Mouse (Mus musculus) spleen, postnatal 14 days (tissue): ENCODE results near the gene Gm20458.

ENCODE experiments used
- DNase-seq, 2 experiments: peaks; one replicate each; pipeline ENCODE4 v3.0.0; 2021 to 2022; ENCODE audit warnings: low spot score in 2 of 2

The Gm20458 gene

DNA sequence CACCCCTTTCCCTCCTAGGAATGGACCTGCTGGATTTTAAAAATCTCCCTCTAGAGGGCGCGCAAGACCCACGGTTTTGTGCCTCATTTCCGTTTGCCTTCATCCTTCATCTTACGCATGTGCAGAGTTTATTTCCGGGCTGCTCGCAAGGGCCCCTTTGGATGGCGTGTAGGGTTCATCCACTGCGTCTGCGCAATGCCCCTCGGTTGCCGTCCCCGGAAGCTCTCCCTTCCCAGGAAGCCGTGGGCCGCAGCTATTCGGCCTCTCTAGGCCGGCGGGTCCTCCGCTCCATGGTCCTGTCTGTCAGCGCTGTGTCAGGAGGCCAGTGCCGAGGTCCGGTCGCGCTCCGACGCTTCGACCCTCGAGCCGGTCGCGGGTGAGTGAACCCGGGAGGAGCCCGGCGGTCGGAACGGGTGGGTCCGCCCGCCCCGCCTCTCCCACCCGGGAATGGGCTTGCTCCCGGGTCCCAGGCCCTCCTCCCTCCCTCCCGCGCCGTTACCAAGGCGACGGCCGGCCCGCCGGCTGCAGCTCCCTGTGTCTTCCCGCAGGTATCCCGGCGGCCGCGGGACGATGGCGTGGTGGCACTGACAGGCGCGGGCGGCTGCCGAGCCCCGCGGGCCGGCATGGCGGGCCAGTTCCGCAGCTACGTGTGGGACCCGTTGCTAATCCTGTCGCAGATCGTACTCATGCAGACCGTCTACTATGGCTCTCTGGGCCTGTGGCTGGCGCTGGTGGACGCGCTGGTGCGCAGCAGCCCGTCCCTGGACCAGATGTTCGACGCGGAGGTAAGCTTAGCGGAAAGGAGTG, at the start of gene Gm20458:
Gene Gm20458 (plus strand): TSS at position 223 of the 807 bp plus-strand sequence.
- peak; percentile 80 to 85 for DNase-seq

GRCm38 (mm10) chr2:164414167-164414566, 46.6 kb upstream of the Gm20458 start:
- no peak for DNase-seq

DNA sequence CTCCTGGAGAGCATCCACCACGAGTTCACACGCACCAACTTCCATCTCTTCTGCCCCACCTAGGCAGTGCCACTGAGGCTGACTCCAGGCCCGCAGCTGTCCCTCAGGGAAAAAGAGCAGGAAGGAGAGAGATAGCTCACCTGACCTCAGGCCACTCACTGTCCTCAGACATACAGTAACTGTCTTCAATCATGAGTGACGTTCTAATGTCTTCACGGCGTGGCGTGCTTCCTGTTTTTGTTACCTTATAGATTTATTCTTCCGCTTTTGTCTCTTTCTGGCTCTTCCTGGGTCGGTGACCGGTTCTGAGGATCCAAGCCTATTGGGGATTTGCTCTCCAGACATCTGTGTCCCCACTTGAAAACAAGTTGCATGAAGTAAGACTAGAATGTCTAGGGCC, 46.2 kb upstream of the Gm20458 start:
- no peak for DNase-seq

DNA sequence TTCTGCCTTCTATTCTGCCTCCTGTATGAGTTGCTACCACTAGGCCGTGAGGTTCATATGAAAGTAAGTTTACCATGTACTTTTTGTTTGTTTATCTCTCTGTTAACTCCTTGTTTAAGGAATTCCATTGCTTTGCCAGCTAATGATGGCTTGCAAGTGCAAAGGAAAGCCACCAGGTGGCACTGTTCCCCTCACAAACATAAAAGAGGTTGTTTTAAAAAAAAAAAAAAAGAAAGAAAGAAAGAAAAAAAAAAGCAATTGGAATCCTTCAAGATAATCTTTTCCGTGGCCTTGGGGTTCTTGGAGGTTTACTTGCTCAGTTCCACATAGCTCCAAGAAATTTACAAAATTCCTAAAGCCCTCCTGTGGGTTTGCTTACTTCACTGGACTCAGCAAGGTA, 43.6 kb upstream of the Gm20458 start:
- no peak for DNase-seq

DNA sequence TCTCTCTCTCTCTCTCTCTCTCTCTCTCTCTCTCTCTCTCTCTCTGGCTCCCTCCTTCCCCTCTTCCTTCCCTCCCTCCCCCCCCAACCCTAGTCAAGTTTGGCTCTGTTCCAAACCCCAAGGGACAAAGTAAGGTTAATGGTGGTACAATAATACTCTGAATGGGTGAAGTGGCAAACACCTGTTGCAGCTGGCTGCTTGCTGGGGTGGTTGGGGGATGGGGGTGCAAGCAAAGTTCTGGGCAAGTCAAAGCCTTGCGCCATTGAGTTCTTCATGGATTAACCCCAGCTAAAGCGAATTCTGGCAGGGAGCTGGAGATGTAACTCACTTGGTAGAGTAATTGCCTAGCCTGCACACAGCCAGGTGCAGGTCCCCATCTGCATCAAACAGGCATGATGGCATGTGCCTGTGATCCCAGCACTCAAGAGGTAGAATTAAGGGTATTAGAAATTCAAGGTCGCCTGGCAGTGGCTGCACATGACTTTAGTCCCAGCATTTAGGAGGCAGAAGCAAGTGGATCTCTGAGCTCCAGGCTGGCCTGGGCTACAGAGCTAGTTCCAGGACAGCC, 42.4 kb upstream of the Gm20458 start:
- DNase-seq: no peak

- DNase-seq: no peak
Observed at GRCm38 (mm10) chr2:164419489-164419888, 41.3 kb upstream of the Gm20458 start.

DNA sequence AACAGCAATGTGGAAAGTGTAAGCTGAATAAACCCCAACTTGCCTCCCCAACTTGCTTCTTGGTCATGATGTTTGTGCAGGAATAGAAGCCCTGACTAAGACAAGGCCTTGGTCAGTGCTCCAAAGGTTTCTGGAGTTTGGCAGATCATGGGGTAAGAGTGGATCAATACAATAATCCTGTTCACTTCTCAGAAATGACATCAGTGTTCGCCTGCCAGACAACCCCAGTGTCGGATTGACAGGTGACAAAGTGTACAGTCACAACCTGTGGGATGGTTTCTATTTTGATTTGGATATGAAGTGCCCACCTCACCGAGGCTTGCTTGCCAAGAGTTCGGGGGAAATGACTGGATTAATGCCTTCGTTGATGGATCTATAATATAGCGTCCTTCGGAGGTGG, 39.5 kb upstream of the Gm20458 start:
- no peak for DNase-seq

DNA sequence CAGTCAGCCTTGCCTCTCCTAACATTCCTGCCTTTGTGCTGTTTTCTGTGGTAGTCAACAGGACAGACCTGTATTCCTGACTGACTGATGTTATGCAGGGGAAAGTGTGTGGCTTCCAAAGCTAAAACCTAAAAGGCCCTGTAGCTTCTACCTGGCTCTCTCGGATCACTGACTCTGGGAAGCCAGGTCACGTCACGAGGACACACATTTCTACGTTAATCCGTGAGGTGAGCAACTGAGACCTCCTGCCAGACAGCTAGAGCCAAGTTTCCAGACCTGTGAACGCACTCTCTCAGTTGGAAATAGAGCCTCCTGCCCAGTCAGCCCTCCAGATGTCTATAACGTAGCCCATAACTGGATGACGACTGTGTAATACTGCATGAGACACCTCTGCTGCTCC, 38.8 kb upstream of the Gm20458 start:
- DNase-seq: no peak

DNA sequence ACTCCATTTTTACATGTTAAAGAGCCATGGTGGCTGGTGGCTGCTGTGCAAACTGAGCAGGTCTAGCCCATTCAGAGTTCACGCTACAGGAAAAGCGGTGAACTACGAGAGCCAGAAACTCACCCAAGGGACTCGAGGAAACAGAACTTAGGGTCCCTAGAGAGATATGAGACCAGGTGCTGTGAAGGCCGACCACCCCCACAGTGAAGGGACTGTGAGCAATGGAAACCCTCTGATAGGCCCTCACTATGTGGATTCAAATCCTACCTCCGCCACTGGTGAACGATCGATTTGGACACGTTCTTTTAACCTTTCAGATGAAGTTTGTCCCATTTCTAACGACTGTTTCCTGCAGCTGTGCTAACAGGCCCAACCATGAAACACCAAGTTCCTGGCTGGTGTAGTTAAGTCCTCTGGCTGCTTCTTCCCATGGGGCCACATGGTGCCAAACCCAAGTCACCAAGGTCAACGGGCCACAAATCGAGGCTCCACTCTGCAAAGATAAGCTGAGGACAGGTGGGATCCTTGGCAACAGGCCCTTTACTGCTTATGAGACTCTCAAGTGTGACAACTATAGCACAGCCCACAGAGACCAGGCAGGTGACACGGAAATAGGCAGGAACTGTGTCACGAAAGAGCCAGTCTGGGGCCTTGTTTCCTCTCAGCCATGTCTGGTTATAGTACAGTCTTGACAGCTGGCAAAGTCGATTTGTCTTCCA, 37.9 kb upstream of the Gm20458 start:
- DNase-seq: peak in 1 of 2 experiments; percentile 32

DNA sequence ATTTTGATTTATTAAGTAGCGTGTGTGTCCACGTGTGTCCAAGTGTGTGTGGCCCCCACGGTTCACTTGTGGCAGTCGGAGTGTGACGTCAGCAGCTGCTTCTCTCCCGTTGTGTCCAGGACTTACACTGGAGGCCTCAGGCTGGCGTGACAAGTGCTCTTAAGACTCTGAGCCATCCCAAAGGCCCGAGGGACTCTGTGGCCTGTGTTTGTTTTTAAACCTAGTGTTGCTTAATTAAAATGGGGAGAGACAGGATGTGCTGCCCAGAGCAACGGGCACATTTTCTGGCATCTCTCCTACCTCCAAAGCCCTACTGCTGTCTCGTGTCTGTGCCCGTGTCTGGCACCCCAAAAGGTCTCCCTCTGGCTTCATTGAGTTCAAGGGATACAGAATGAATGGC, 37.3 kb upstream of the Gm20458 start:
- no peak for DNase-seq

- no peak for DNase-seq
Observed at GRCm38 (mm10) chr2:164424406-164424805, 36.4 kb upstream of the Gm20458 start.

- no peak for DNase-seq
Observed at GRCm38 (mm10) chr2:164425401-164425800, 35.4 kb upstream of the Gm20458 start.

- DNase-seq: no peak
Observed at GRCm38 (mm10) chr2:164426121-164426520, 34.6 kb upstream of the Gm20458 start.

DNA sequence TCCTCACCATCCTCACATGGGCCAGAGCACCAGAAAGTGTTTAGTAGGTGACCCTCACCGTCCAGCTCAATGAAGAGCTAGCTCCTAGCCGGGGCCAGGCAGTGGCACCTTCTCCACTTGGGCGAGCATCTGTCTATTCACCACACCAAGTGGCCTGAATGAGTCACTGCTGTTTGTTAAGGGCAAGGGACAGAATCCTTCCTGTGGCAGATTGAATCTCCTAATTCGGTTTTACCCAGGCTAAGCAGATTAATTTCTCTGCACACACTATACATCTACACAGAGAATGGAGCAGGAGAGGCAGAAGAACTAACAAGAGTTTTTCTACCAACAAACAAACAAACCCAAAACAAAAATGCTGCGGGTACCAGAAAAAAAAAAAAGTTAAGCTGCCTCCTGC, 33.8 kb upstream of the Gm20458 start:
- DNase-seq: no peak

GRCm38 (mm10) chr2:164428451-164428850, 32.3 kb upstream of the Gm20458 start:
- DNase-seq: no peak

GRCm38 (mm10) chr2:164429881-164430615, 30.7 kb upstream of the Gm20458 start:
- no peak for DNase-seq

- DNase-seq: no peak
Observed at GRCm38 (mm10) chr2:164430697-164431096, 30.1 kb upstream of the Gm20458 start.

DNA sequence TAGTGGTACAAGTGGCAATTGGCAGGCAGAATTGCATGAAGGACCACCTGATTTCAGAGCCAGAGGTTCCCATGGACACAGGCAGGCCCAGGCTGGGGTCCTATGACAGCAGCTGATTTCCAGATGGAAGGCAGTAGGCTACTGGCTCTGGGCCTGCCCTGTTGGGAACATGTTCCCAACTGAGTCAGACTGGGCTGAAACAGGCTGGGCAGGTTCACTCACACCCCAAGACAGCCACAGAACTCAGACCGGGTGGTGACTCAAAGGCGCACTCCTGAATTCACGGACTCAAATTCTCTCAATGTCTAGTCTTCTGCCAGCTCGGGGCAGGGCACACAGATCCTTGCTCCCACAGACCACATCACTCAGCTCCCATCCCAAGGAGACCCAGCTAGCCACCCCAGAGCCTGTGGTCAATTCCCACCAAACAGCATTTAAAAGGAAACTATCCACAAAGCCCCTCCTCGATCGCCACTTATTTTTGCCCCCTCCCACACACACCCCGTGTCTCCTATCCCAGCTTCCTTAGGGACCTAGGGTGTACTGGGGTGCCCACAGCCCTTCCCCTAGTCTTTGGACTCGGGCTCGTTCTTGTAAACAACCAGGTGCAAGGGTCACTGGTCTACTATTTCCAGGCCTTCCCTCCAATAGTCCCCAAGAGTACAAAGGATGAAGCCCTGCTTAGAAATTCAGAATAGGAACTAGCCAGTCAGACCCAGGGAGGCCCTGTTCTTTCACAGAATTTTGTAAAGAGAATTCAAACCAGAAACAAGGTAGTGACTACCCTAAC, 28.9 kb upstream of the Gm20458 start:
- no peak for DNase-seq

GRCm38 (mm10) chr2:164432541-164433191, 28.1 kb upstream of the Gm20458 start:
- DNase-seq: no peak

DNA sequence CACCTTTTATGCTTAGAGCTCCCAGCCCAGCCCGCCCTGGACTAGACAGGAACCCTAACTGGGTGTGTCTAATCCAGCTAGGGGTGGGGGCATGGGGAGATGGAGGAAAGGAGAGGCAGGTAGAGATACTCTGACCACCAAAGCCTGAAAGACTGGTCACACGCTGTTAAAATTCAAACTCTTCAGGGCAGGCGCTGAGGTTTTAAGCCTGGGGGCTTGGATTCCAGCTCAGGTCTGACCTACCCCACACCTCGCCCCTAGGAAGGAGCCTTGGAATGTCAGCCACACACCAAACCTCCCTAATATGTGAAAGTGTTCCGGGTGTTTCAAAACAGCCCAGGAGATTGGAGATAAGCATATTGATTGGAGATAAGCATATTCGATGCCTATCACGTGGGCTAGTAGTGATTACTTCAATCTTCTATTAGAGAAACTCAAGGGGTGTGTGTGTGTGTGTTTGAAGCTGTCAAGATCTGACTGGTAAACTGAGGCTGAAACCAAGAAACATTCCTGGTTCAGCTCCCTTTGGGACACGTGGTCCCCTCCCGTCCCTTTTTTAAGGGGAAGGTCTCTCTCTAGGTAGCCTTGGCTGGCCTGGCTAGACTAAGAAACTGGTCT, 27.4 kb upstream of the Gm20458 start:
- no peak for DNase-seq
